22 mouse cellular contexts compared by ENCODE assay signal in genomic region chr7:135653601-135654000, GRCm38 (mm10).
DNase-seq lines count a peak whose midpoint lies in the region; ATAC-seq and TF ChIP-seq lines count a peak whose summit lies in the region.
"Had no signal": no experiment of that assay in that cellular context is flagged by ENCODE, and none has a peak within 500 bp of the region (broad histone marks: within the 10 kb centered on the region; RNA-seq: fewer than 3 reads in every experiment).

No protein-coding gene starts in this region.

- no peak overlapping the region for H3K4me3 ChIP-seq in layer of hippocampus, adult 2 months
- H3K4me3 ChIP-seq in megakaryocyte, embryonic 14.5 days (replicated peaks): peak overlapping the region; percentile 74
- peak overlapping the region; percentile 84 for H3K4me3 ChIP-seq in bone marrow macrophage, adult 2 months (ENCODE audit: insufficient read depth, low read length)
- H3K4me3 ChIP-seq in stomach, postnatal 0 days (ENCODE audit: low read depth, low read length): no peak overlapping the region
- H3K4me3 ChIP-seq: embryonic facial prominence, embryonic 13.5 days; forebrain, embryonic 12.5 days; heart, embryonic 10.5 days; hindbrain, embryonic 12.5 days had no signal

- H3K9ac ChIP-seq in stomach, postnatal 0 days (ENCODE audit: low read length): no peak overlapping the region
- H3K9ac ChIP-seq: embryonic facial prominence, embryonic 13.5 days; forebrain, embryonic 12.5 days; hindbrain, embryonic 12.5 days had no signal

- no peaks in the 10 kb centered on the region for H3K9me3 ChIP-seq in megakaryocyte, embryonic 14.5 days
- H3K9me3 ChIP-seq in stomach, postnatal 0 days (ENCODE audit: control insufficient read depth, low read length): no peaks in the 10 kb centered on the region
- H3K9me3 ChIP-seq: embryonic facial prominence, embryonic 13.5 days; forebrain, embryonic 12.5 days; heart, embryonic 10.5 days; hindbrain, embryonic 12.5 days had no signal

- no peak for TF ChIP-seq EP300 in stomach, postnatal 0 days (optimal IDR thresholded peaks at IDR 0.05)

- TF ChIP-seq CTCF in layer of hippocampus, adult 2 months (conservative IDR thresholded peaks at IDR 0.05): no peak
- TF ChIP-seq CTCF in bone marrow macrophage, adult 2 months (IDR thresholded peaks at IDR 0.05; ENCODE audit: low read depth, low read length): no peak
- TF ChIP-seq CTCF in stomach, postnatal 0 days (IDR thresholded peaks at IDR 0.05; ENCODE audit: low read depth): no peak

- H3K4me1 ChIP-seq in megakaryocyte, embryonic 14.5 days: peaks cover 96% of the 10 kb centered on the region
- H3K4me1 ChIP-seq in bone marrow macrophage, adult 2 months (ENCODE audit: control insufficient read depth, insufficient read depth, low read length): peaks cover 75% of the 10 kb centered on the region
- H3K4me1 ChIP-seq in stomach, postnatal 0 days (replicated peaks; ENCODE audit: control insufficient read depth, insufficient read depth): no peaks in the 10 kb centered on the region; the same call in 1 of the 2 replicates
- H3K4me1 ChIP-seq: forebrain, embryonic 12.5 days; heart, embryonic 10.5 days; hindbrain, embryonic 12.5 days had no signal

- no peak for TF ChIP-seq POLR2A in bone marrow macrophage, adult 2 months (IDR thresholded peaks at IDR 0.05; ENCODE audit: borderline replicate concordance, low read depth, low read length)

- no peak for ATAC-seq in megakaryocyte, adult 5-6 weeks (ENCODE audit: poor library complexity, severe bottlenecking)
- ATAC-seq in stomach, postnatal 0 days (ENCODE audit: low FRiP score, low TSS enrichment): no peak
- ATAC-seq: forebrain, embryonic 16.5 days; hindbrain, embryonic 16.5 days had no signal

- peak overlapping the region; percentile 14; the same call in 1 of the 2 replicates for H3K27ac ChIP-seq in layer of hippocampus, adult 2 months
- H3K27ac ChIP-seq in bone marrow macrophage, adult 2 months (ENCODE audit: insufficient read depth, low read depth, low read length): peak overlapping the region; percentile 99
- peak overlapping the region; percentile 69; the same call in 1 of the 2 replicates for H3K27ac ChIP-seq in stomach, postnatal 0 days (replicated peaks)
- H3K27ac ChIP-seq: embryonic facial prominence, embryonic 13.5 days; forebrain, embryonic 12.5 days; heart, embryonic 10.5 days; hindbrain, embryonic 12.5 days had no signal

- H3K27me3 ChIP-seq in megakaryocyte, embryonic 14.5 days (replicated peaks): no peaks in the 10 kb centered on the region
- H3K27me3 ChIP-seq in stomach, postnatal 0 days (ENCODE audit: control insufficient read depth, insufficient read depth, low read length): no peaks in the 10 kb centered on the region
- H3K27me3 ChIP-seq: embryonic facial prominence, embryonic 13.5 days; forebrain, embryonic 12.5 days; hindbrain, embryonic 12.5 days had no signal

- DNase-seq in layer of hippocampus, adult 2 months (ENCODE audit: low spot score in 2 of 2): no peak
- DNase-seq in layer of hippocampus, adult 11-12 months (ENCODE audit: low spot score): no peak
- DNase-seq in stomach, postnatal 0 days (ENCODE audit: low spot score): no peak
- no peak for DNase-seq in cerebellum, postnatal 14 days
- no peak for DNase-seq in urinary bladder, postnatal 36 days (ENCODE audit: low spot score in 2 of 2)
- DNase-seq: adrenal gland, postnatal 10 days; cerebellum, adult 11 months; cerebellum, adult 8-10 months; cerebellum, postnatal 36 days; gastrocnemius, postnatal 10 days; heart, adult 18-20 months; heart, postnatal 10 days; heart, postnatal 4 days had no signal

- WGBS in stomach, postnatal 0 days: 79% methylated on average over 7 of the region's 7 CpGs

- no peak overlapping the region for H3K4me2 ChIP-seq in stomach, postnatal 0 days (replicated peaks; ENCODE audit: low read depth)
- H3K4me2 ChIP-seq: embryonic facial prominence, embryonic 13.5 days; forebrain, embryonic 12.5 days; hindbrain, embryonic 12.5 days had no signal

- peaks cover 100% of the 10 kb centered on the region for H3K36me3 ChIP-seq in megakaryocyte, embryonic 14.5 days (replicated peaks; ENCODE audit: low read length)
- no peaks in the 10 kb centered on the region for H3K36me3 ChIP-seq in stomach, postnatal 0 days (ENCODE audit: control insufficient read depth, insufficient read depth, low read length)
- H3K36me3 ChIP-seq: embryonic facial prominence, embryonic 13.5 days; forebrain, embryonic 12.5 days; heart, embryonic 10.5 days; hindbrain, embryonic 12.5 days had no signal

Comparison
In these comparisons a context has a peak if more than half of its experiments do, and no peak if none do; other contexts are left out.
1. H3K27ac ChIP-seq: peak in every context shown above with its lines; median percentile 99 in bone marrow macrophage, adult 2 months; 69 in stomach, postnatal 0 days; 14 in layer of hippocampus, adult 2 months.
2. H3K4me3 ChIP-seq: peak in megakaryocyte, embryonic 14.5 days (single experiment) and bone marrow macrophage, adult 2 months (single experiment); none in layer of hippocampus, adult 2 months (single experiment) and stomach, postnatal 0 days (single experiment).